Mouse (Mus musculus): ENCODE measurements around the gene Lamtor1.

GRCm38 (mm10) chr7:101952098-101952497, 46.4 kb downstream of the Lamtor1 start:
- TF ChIP-seq CTCF (IDR thresholded peaks at IDR 0.05; ENCODE audit: low read depth) (no peak), EP300 (optimal IDR thresholded peaks at IDR 0.05) (no peak)
